Mouse (Mus musculus) neutrophil, adult 59 days (primary cell): ENCODE measurements around the gene Dbil5. TPM values are rescaled to one million over a fixed set of nuclear protein-coding genes. Genes with fewer than 3 reads are reported as not detected.

Experiments
- total RNA-seq, 2 experiments: library from RNA; stranded (reverse); gene quantifications; 1 replicate in 1 of 2; 2 replicates in 1 of 2; pipeline ENCODE4 v1.2.4; 2023

Gene Dbil5
- under 1 TPM in 1 of 2 experiments, not detected in 1; 0.97 TPM for total RNA-seq

DNA sequence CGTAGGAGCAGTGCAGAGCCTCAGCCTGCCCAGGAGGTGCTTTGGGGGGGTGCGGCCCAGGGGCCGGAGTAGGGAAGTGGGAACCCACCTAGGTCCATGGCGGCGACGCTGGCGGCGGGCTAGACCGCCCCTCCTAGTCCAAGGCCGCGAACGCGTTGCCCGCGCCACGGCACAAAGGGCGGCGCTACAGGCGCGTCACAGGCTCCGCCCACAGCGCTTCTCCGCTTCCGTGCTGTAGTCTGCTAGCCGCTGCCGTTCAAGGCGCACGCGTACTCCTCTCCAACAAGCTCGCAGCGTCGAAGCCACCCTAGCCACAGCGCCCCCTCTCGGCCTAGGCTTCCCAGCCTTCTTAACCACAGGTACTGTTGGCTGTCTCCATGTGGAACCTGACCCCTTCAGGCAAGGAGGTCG lies at the start of gene Dbil5, which contains the start of gene Gemin4:
Gene Dbil5 (plus strand): TSS at position 219 of the 411 bp plus-strand sequence.
Gene Gemin4 (minus strand): TSS at position 275 of the 411 bp plus-strand sequence.

DNA sequence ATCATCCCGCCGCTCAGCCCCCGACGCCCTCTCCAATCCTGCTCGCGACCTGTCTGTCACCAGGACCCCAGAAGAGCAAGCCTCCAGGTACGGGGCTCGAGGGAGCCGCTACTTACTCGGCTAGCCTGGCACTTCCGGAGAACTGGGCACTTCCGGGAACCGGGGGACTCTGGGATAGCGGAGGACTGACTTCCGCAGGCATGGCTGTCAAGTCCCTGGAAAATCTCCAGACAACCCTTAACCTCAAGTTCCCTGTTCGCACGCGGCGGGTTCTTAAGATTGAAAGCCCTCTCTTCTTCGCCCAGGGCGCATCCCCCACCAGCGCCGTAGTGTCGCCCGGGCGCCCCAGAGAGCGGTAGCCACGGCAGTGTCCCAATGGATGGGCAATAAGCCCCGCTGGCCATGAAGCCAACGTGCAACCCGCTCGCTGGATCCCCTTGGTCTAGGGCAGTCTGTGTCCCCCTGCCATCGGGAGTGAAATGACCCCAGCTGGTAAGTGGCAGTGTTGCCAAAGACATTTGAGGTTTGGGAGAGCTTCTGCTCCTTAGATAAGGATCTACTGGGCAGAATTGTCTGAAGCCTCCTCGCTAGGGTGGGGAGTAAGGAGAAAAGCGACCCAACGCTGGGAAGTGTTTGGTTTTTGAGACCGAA lies 37.8 kb upstream of the Dbil5 start, which contains the start of the genes Vps53 and Fam57a:
Gene Vps53 (minus strand): TSS at position 153 of the 651 bp plus-strand sequence.
Gene Fam57a (plus strand): TSS at position 177 of the 651 bp plus-strand sequence.

DNA sequence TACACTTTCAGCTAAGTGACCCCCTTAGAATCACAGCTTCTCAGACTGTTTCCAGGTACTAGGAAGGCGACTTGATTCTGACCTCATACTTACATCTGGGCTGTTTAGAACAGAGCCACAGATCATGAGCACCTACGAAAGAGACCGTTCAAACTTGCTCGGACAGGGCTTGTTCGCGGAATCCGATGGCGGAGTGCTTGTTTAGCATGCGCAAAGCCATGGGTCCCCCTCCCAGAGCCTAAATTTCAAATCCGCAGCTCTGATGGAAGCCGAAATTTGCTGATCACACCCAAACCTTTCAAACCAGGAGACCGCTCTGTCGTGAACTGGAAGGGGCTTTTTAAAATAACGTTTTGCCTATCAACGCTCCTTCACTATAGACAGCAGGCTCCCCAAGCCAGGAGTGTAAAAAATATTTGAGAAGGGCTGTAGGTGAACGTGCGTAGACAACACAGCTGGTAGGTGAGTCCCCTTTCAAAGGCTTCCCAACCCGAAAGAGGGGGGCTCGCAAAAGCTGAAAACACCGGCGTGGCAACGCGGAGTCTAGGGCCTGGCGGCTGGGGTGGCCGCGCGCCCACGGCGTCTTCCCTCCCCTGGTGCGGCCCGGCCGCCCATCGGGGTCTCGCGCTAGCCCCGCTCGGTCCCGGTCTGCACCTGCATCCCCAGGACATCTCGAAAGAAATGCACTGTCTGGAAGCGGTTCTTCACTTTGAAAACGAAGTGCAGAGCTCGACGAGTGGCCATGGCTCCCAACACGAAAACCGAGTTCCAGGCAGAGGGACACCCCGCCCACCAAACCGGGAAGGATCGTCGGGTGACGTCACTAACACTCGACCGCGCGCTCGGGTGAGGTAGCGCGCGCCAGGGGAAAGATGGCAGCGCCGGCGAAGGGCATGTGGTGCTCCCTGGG lies 25.7 kb downstream of the Dbil5 start, which contains the start of the genes Mrm3 and Glod4:
Gene Mrm3 (plus strand): TSS at position 815 of the 910 bp plus-strand sequence.
Gene Glod4 (minus strand): TSS at position 825 of the 910 bp plus-strand sequence.

Other genes starting within 250 kb of the Dbil5 start
- gene 1700016K19Rik, start 217.7 kb upstream of the Dbil5 start, total RNA-seq: not detected
- 100 to 1,000 TPM; 166 to 173 TPM for gene Rflnb, start 189.8 kb upstream of the Dbil5 start, total RNA-seq
- 10 to 100 TPM; 39.2 to 41.0 TPM for gene Vps53, start 38.0 kb upstream of the Dbil5 start, total RNA-seq
- 1 to 10 TPM; 1.1 to 1.2 TPM for gene Fam57a, start 37.9 kb upstream of the Dbil5 start, total RNA-seq
- 1 to 10 TPM in 1 of 2 experiments, not detected in 1; 1.1 TPM for gene Gemin4, start 56 bp downstream of the Dbil5 start, total RNA-seq
- 1 to 10 TPM; 2.4 to 4.6 TPM for gene Mrm3, start 26.1 kb downstream of the Dbil5 start, total RNA-seq
- gene Glod4, start 26.1 kb downstream of the Dbil5 start, total RNA-seq: 10 to 100 TPM; 27.9 to 28.0 TPM
- 10 to 100 TPM; 20.1 to 22.9 TPM for gene Nxn, start 181.5 kb downstream of the Dbil5 start, total RNA-seq
- 10 to 100 TPM in 1 of 2 experiments, 1 to 10 TPM in 1; 9.3 to 11.9 TPM for gene Timm22, start 189.3 kb downstream of the Dbil5 start, total RNA-seq